Mouse (Mus musculus) adrenal gland, postnatal 25 days (tissue): ENCODE data around the gene Cmpk2. TPM values are rescaled to one million over a fixed set of nuclear protein-coding genes. Genes with fewer than 3 reads are reported as not detected.
"Not testable (repeated sequence)": the region's sequence is repeated elsewhere in the genome, so short reads cannot be mapped to it uniquely, and the experiment has no call there.

Experiments used
- DNase-seq: peaks from one replicate; pipeline ENCODE4 v3.0.0; 2021; ENCODE audit warnings: mixed read lengths
- total RNA-seq: library from RNA; stranded (reverse); gene quantifications from 2 replicates; pipeline ENCODE4 v1.2.3, GENCODE M21; 2021

Cmpk2 gene
- total RNA-seq, 1 experiment from 2014 or later, result 24.0 TPM

- DNase-seq, result peak; percentile 62
Measured at GRCm38 (mm10) chr12:26478196-26479004, 9.4 kb downstream of the Cmpk2 start.

- not testable (repeated sequence) for DNase-seq
Measured at GRCm38 (mm10) chr12:26485738-26486580, 17.0 kb downstream of the Cmpk2 start.

GRCm38 (mm10) chr12:26487874-26488616 lies 19.0 kb downstream of the Cmpk2 start:
- DNase-seq, result no peak

- no peak for DNase-seq
Measured at GRCm38 (mm10) chr12:26488617-26489274, 19.7 kb downstream of the Cmpk2 start.

- DNase-seq, result no peak
Measured at GRCm38 (mm10) chr12:26489942-26490341, 20.9 kb downstream of the Cmpk2 start.

- no peak for DNase-seq
Measured at GRCm38 (mm10) chr12:26501042-26501441, 32.0 kb downstream of the Cmpk2 start.

GRCm38 (mm10) chr12:26510971-26511370 lies 42.0 kb downstream of the Cmpk2 start:
- no peak for DNase-seq

GRCm38 (mm10) chr12:26518206-26518605 lies 49.2 kb downstream of the Cmpk2 start:
- peak; percentile 10 for DNase-seq

- peak; percentile 50 for DNase-seq
Measured at GRCm38 (mm10) chr12:26524943-26525697, 56.1 kb downstream of the Cmpk2 start.

- no peak for DNase-seq
Measured at GRCm38 (mm10) chr12:26525698-26526026, 56.7 kb downstream of the Cmpk2 start.

Other genes with a start within 250 kb of the Cmpk2 start
- gene Rnf144a, start 54.0 kb upstream of the Cmpk2 start, total RNA-seq, result 15.1 and 21.5 TPM in 2 replicates
- 18.5 and 19.1 TPM in 2 replicates for gene Rsad2, start 12.8 kb upstream of the Cmpk2 start, total RNA-seq